Mouse (Mus musculus) intestine, embryonic 15.5 days (tissue): ENCODE data around the gene Gm20458. TPM values are rescaled to one million over a fixed set of nuclear protein-coding genes. Genes with fewer than 3 reads are reported as not detected.

ENCODE experiments used
- ATAC-seq: fragments of 200-750 bp; cut with Nextera tagmentation; 2 replicates; pipeline ENCODE4 v1.8.0; 2017; ENCODE audit warnings: moderate TSS enrichment, moderate library complexity
- H3K27ac ChIP-seq: fragments of 300-500 bp; sonication (generic); 2 replicates; pipeline ENCODE4 v1.5.1; 2015; ENCODE audit warnings: mild to moderate bottlenecking, inconsistent platforms
- H3K27me3 ChIP-seq: fragments of 300-500 bp; sonication (generic); replicated peaks from 2 replicates; pipeline ENCODE4 v1.6.1; 2015; ENCODE audit warnings: inconsistent platforms
- H3K36me3 ChIP-seq: fragments of 300-500 bp; sonication (generic); 2 replicates; pipeline ENCODE4 v1.6.1; 2015; ENCODE audit warnings: inconsistent platforms
- H3K4me1 ChIP-seq: fragments of 300-500 bp; sonication (generic); replicated peaks from 2 replicates; pipeline ENCODE4 v1.6.1; 2015; ENCODE audit warnings: inconsistent platforms
- H3K4me2 ChIP-seq: fragments of 300-500 bp; sonication (generic); replicated peaks from 2 replicates; pipeline ENCODE4 v1.6.1; 2015; ENCODE audit warnings: mild to moderate bottlenecking, inconsistent platforms
- H3K4me3 ChIP-seq: fragments of 300-500 bp; sonication (generic); replicated peaks from 2 replicates; pipeline ENCODE4 v1.5.1; 2015; ENCODE audit warnings: inconsistent platforms
- H3K9ac ChIP-seq: fragments of 300-500 bp; sonication (generic); 2 replicates; pipeline ENCODE4 v1.6.1; 2015; ENCODE audit warnings: inconsistent platforms
- H3K9me3 ChIP-seq: fragments of 300-500 bp; sonication (generic); 2 replicates; pipeline ENCODE4 v1.6.1; 2016; ENCODE audit warnings: inconsistent platforms
- whole genome bisulfite sequencing: fragments of 180-500 bp; shearing (Covaris S2); methylation state at CpG from one replicate; pipeline ENCODE4 v1.1.7; 2015; 5-methylcytosine and 5-hydroxymethylcytosine counted together
- polyA plus RNA-seq: library from polyadenylated mRNA; unstranded; fragments of >200 nt; fragmentation: Nextera tagmentation; extraction: Ambion mirVana; gene quantifications from 2 replicates; pipeline ENCODE4 v1.2.1, GENCODE M21; 2015

Gene Gm20458
- polyA plus RNA-seq, 1 experiment from 2014 or later: 18.5 TPM

GRCm38 (mm10) chr2:164456864-164457300 lies 3.9 kb upstream of the Gm20458 start, which contains the start of gene Sys1:
Gene Sys1 (plus strand): TSS chr2:164456964.
- peak within 1 kb of the TSS; percentile 29; the same call in 1 of the 2 replicates for H3K9ac ChIP-seq
- H3K4me3 ChIP-seq: peak within 1 kb of the TSS; percentile 7
- peak within 1 kb of the TSS; percentile 77 for H3K27ac ChIP-seq
- H3K4me1 ChIP-seq: peaks cover 31% of the 10 kb centered on the region
- ATAC-seq: no peak
- WGBS: 1% methylated on average over 7 of the region's 7 CpGs
- H3K27me3 ChIP-seq: no peaks in the 10 kb centered on the region
- H3K4me2 ChIP-seq: peak within 1 kb of the TSS; percentile 48
- H3K36me3 ChIP-seq: no peaks in the 10 kb centered on the region
- H3K9me3 ChIP-seq: no peaks in the 10 kb centered on the region

- no peak overlapping the region for H3K9ac ChIP-seq
- H3K4me1 ChIP-seq: peaks cover 27% of the 10 kb centered on the region
- peak; percentile 69 for ATAC-seq
- H3K36me3 ChIP-seq: no peaks in the 10 kb centered on the region
- 41% methylated on average over 7 of the region's 7 CpGs for WGBS
- H3K9me3 ChIP-seq: no peaks in the 10 kb centered on the region
- H3K4me3 ChIP-seq: no peak overlapping the region
- H3K27ac ChIP-seq: peak overlapping the region; percentile 77
- peak overlapping the region; percentile 39 for H3K4me2 ChIP-seq
- H3K27me3 ChIP-seq: no peaks in the 10 kb centered on the region
Observed at GRCm38 (mm10) chr2:164457942-164458341, 2.8 kb upstream of the Gm20458 start.

GRCm38 (mm10) chr2:164458535-164458934 lies 2.2 kb upstream of the Gm20458 start:
- Histone ChIP-seq H3K9me3 (no peaks in the 10 kb centered on the region), H3K36me3 (peaks cover 4% of the 10 kb centered on the region; the same call in 1 of the 2 replicates), H3K27me3 (no peaks in the 10 kb centered on the region), H3K27ac (peak overlapping the region; percentile 42), H3K4me2 (0 out of 2 replicates have a peak overlapping the region, but pooled peaks have one; percentile 2), H3K4me1 (peaks cover 27% of the 10 kb centered on the region), H3K4me3 (no peak overlapping the region), H3K9ac (no peak overlapping the region)
- 67% methylated on average over 8 of the region's 8 CpGs for WGBS
- no peak; the same call in 1 of the 2 replicates for ATAC-seq

DNA sequence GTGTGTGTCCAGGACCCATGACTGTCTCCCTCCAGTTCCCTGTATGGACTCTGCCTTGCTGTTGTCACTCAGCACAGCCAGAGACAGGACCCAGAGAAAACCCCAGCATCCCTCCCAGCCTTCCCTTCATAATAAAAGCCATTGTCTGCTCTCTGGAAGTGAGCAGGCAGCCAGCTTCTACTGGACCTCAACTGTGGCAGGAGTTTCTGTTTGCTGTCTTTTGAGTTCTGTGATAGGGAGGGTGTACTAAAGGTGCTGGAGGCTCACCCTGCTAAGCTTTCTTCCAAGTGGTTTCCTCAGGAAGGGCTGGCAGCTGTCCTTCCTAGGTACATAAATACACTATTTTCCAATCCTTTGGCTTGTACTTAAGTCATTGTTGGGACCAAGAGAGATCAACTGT lies 4.4 kb downstream of the Gm20458 start:
- no peaks in the 10 kb centered on the region for H3K27me3 ChIP-seq
- H3K9ac ChIP-seq: no peak overlapping the region
- ATAC-seq: no peak

GRCm38 (mm10) chr2:164466787-164467186 lies 6.0 kb downstream of the Gm20458 start:
- Histone ChIP-seq H3K27me3 (no peaks in the 10 kb centered on the region), H3K27ac (no peak overlapping the region)

More for the DNA sequence above, 4.4 kb downstream of the Gm20458 start:
- no peak overlapping the region for H3K27ac ChIP-seq
- H3K4me2 ChIP-seq: no peak overlapping the region
- peaks cover 5% of the 10 kb centered on the region; the same call in 1 of the 2 replicates for H3K4me1 ChIP-seq
- peaks cover 9% of the 10 kb centered on the region for H3K36me3 ChIP-seq
- H3K9me3 ChIP-seq: no peaks in the 10 kb centered on the region
- H3K4me3 ChIP-seq: no peak overlapping the region

DNA sequence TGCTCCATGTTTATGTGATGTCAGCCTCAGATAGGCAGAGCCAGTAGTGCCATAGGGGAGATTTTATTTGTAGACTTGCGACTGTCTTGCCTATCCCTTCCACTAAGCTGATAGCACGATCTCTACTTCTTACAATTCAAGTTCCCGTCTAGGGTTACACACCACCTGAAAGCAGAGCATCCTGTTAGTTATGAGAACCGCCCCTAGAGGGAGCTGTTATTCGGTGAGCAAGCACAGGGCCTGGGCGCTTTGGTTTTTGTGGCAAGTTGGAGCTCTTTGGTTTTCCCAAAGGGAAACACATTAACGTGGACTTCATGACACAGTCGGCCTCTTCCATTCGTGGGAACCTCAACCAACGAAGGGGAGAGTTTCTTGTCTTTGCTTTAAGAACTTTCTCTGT lies 9.5 kb downstream of the Gm20458 start:
- 30% methylated on average over 10 of the region's 10 CpGs for WGBS
- Histone ChIP-seq H3K36me3 (no peaks in the 10 kb centered on the region), H3K4me3 (no peak overlapping the region), H3K27ac (no peak overlapping the region), H3K9ac (no peak overlapping the region), H3K4me2 (no peak overlapping the region), H3K27me3 (no peaks in the 10 kb centered on the region), H3K4me1 (no peaks in the 10 kb centered on the region), H3K9me3 (no peaks in the 10 kb centered on the region)
- ATAC-seq: no peak; the same call in 1 of the 2 replicates

More at GRCm38 (mm10) chr2:164466787-164467186, 6.0 kb downstream of the Gm20458 start:
- Histone ChIP-seq H3K9ac (no peak overlapping the region), H3K36me3 (peaks cover 9% of the 10 kb centered on the region), H3K4me2 (no peak overlapping the region), H3K4me3 (no peak overlapping the region), H3K4me1 (peaks cover 3% of the 10 kb centered on the region; the same call in 1 of the 2 replicates), H3K9me3 (no peaks in the 10 kb centered on the region)
- WGBS: 78% methylated on average over 5 of the region's 5 CpGs
- ATAC-seq: no peak

GRCm38 (mm10) chr2:164473624-164474023 lies 12.9 kb downstream of the Gm20458 start, which contains the start of gene Trp53tg5:
Gene Trp53tg5 (minus strand): TSS chr2:164473724.
- Histone ChIP-seq H3K36me3 (no peaks in the 10 kb centered on the region), H3K4me2 (no peak within 1 kb of the TSS), H3K4me1 (no peaks in the 10 kb centered on the region), H3K9ac (no peak within 1 kb of the TSS), H3K27me3 (no peaks in the 10 kb centered on the region), H3K4me3 (no peak within 1 kb of the TSS), H3K27ac (no peak within 1 kb of the TSS), H3K9me3 (no peaks in the 10 kb centered on the region)
- WGBS: 85% methylated on average over 6 of the region's 6 CpGs
- no peak for ATAC-seq

DNA sequence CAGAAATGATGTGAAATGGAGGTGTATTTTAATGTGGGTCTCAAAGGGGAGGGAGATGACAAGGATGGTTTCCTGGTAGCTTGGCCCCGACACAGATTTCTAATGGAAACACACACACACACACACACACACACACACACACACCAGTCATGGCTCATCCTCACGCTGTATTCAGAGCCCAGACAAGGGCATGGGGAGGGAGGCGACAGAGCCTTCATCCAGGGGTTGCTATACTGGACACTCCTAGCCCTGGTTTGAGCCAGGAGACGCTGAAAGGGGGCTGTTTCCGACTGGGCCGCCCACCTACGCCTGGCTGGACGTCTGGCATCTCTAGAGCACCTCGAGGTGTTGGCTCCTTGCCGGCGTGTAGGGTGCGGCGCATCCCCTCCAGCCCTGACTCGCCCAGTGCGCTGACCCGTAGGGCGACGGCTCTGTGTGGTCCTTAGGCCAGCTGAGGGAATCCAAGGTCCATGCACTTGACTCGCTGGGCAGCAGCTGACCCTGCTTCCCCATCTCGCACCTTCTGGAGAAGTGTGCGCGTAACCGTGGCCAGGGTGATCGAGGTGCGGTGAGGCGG lies 25.0 kb downstream of the Gm20458 start, which contains the start of gene Dbndd2:
TSS of gene Dbndd2 (plus strand) at position 426 of the 577 bp plus-strand sequence.
- Histone ChIP-seq H3K27ac (peak within 1 kb of the TSS; percentile 36; the same call in 1 of the 2 replicates), H3K4me2 (peak within 1 kb of the TSS; percentile 100), H3K9ac (peak within 1 kb of the TSS; percentile 72), H3K4me3 (peak within 1 kb of the TSS; percentile 90), H3K27me3 (peaks cover 5% of the 10 kb centered on the region), H3K4me1 (peaks cover 15% of the 10 kb centered on the region), H3K9me3 (no peaks in the 10 kb centered on the region), H3K36me3 (no peaks in the 10 kb centered on the region)
- WGBS: 1% methylated on average over 26 of the region's 26 CpGs
- ATAC-seq: peak; percentile 70

- peaks cover 5% of the 10 kb centered on the region for H3K27me3 ChIP-seq
- no peaks in the 10 kb centered on the region for H3K9me3 ChIP-seq
- peak overlapping the region; percentile 100 for H3K4me2 ChIP-seq
- H3K9ac ChIP-seq: peak overlapping the region; percentile 72
- under 1% methylated on average over 87 of the region's 90 CpGs for WGBS
- ATAC-seq: peak; percentile 83
- peaks cover 15% of the 10 kb centered on the region for H3K4me1 ChIP-seq
- peak overlapping the region; percentile 90 for H3K4me3 ChIP-seq
- H3K27ac ChIP-seq: peak overlapping the region; percentile 36; the same call in 1 of the 2 replicates
- no peaks in the 10 kb centered on the region for H3K36me3 ChIP-seq
Observed at GRCm38 (mm10) chr2:164486258-164487114, 25.7 kb downstream of the Gm20458 start.

GRCm38 (mm10) chr2:164487115-164487527 lies 26.4 kb downstream of the Gm20458 start:
- Histone ChIP-seq H3K36me3 (no peaks in the 10 kb centered on the region), H3K9me3 (no peaks in the 10 kb centered on the region), H3K4me3 (peak overlapping the region; percentile 90), H3K27me3 (peaks cover 5% of the 10 kb centered on the region), H3K4me1 (peaks cover 15% of the 10 kb centered on the region), H3K9ac (peak overlapping the region; percentile 72), H3K27ac (no peak overlapping the region), H3K4me2 (peak overlapping the region; percentile 100)
- WGBS: 6% methylated on average over 11 of the region's 11 CpGs
- peak; percentile 32; the same call in 1 of the 2 replicates for ATAC-seq

GRCm38 (mm10) chr2:164487812-164488211 lies 27.0 kb downstream of the Gm20458 start:
- no peak overlapping the region for H3K9ac ChIP-seq
- H3K9me3 ChIP-seq: no peaks in the 10 kb centered on the region
- H3K4me2 ChIP-seq: peak overlapping the region; percentile 100; the same call in 1 of the 2 replicates
- no peak overlapping the region for H3K27ac ChIP-seq
- H3K4me1 ChIP-seq: peaks cover 15% of the 10 kb centered on the region
- H3K4me3 ChIP-seq: no peak overlapping the region
- 78% methylated on average over 9 of the region's 9 CpGs for WGBS
- H3K36me3 ChIP-seq: no peaks in the 10 kb centered on the region
- ATAC-seq: no peak
- peaks cover 5% of the 10 kb centered on the region for H3K27me3 ChIP-seq

GRCm38 (mm10) chr2:164494126-164494525 lies 33.4 kb downstream of the Gm20458 start:
- ATAC-seq: no peak
- 55% methylated on average over 2 of the region's 2 CpGs for WGBS
- Histone ChIP-seq H3K36me3 (no peaks in the 10 kb centered on the region), H3K9ac (no peak overlapping the region), H3K4me1 (peaks cover 7% of the 10 kb centered on the region; the same call in 1 of the 2 replicates), H3K4me3 (no peak overlapping the region), H3K27me3 (no peaks in the 10 kb centered on the region), H3K4me2 (no peak overlapping the region), H3K27ac (no peak overlapping the region), H3K9me3 (no peaks in the 10 kb centered on the region)
